Mouse (Mus musculus): ENCODE data around the gene Fli1.

The Fli1 gene

GRCm38 (mm10) chr9:32525787-32526186 lies 16.9 kb downstream of the Fli1 start:
- in situ Hi-C loops (cut with MseI, MboI), result no loop called here

DNA sequence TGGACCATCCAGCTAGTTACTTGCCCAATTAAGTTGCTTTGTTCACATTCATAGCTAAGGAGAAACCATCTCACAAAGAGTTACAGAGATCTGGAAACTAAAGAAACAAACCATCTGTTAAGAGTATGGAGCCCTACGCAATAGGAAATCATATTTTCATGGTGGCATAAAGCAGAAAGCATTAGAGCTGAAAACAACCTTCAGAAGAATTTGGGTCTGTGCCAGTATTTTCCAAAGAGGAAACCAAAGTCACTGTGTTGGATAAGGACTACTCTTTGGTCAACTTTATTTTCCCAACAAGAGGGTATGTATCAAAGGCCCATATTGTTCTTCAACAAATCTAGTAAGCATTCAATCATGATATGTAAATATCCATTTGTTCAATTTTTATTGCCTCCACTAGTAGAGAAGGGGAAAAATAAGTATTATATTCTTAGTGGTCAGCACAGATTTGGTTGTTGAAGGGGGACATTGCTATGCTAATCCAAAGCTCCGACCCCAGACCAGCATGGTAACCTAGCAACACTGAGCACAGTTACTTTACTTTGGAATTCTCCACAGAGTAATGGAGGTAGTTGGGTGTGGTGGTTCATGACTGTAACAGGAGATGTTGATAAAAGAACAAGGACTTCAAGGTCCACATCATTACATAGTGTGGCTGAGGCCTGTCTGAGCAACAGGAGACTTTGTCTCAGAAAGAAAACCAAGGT lies 20.0 kb downstream of the Fli1 start:
- in situ Hi-C loops (cut with MseI, MboI), result no loop called here

DNA sequence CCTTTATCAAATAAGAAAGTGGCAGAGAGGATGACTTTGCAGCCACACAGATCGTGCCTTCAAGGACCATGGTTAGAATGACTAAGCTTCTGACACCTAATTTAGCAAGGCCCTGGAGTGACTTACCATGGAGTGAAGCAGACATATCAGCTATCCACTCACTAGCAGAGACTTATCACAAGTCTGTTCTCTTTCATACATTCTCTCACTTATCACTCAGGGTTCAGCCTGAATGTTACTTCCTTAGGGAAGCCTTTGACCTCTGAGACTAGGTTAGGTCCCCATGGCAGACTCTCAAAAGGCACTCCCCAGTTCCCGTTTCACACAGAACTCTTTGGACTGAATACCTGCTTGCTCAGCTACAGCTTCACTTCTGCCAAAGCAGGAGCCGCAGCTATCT lies 21.3 kb downstream of the Fli1 start:
- in situ Hi-C loops (cut with MseI, MboI), result no loop called here

DNA sequence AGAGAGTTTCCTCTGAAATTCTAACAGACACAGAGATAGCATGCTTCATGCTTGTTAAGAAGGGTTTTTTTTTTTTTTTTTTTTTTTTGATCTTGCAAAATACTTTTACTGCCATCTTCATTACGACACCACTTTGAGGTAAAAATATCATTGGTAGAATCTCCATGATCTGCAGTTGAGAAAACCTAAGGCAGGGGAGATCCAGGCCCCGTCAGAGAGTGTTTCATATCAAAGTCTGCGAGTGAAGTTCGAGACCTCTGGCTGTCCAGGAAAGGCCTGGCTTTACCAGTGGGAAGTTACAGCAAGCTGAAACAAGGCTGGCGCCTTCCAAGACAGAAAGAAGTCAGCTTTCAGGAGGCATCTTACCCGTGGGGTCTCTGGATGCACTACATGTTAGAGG lies 21.8 kb downstream of the Fli1 start:
- in situ Hi-C loops (cut with MseI, MboI), result no loop called here

DNA sequence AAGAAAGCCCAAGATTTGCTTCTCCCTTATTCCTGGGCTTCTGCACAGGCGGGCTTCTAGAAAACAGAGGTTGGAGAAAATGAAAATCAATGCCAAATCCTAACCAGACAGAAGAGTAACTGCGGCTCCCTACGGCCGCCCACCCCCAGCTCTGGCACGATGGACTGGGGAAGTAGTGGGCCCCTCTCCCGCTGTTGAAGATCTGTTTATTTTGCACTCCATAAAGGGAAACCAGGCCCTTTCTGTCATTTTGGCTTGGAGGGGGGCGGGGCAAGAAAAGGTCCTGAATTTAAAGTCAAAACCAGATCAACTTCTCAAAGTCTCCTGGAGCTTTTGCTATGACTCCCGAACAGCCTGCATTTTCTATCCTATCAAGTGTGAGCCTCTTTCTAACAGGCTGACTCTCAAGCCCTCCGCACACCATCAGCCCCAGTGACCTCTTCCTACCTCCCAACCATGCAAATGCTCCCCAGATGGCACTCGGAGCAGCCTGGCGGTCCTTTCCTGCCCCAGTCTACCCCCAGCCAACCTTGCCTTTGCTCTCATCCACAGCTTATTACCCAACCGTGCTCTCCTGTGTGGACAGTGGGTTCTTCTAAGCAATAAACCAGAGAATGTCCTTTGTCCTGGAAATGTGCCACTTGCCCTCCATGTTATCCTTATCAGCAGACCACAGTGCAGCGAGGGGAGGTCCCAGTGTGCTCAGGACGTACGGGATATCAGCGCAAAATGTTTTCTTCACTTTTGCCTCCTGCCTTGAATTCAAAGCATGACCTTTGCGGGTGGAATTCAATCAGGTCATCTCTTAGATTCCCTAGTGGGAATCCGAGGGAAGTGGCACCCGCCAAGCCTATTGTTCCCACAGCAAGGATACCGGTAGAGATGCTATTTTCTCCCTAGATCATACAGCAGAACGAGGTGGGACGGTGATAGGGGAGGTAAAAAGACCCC lies 23.3 kb downstream of the Fli1 start:
- in situ Hi-C loops (cut with MseI, MboI), result no loop called here

DNA sequence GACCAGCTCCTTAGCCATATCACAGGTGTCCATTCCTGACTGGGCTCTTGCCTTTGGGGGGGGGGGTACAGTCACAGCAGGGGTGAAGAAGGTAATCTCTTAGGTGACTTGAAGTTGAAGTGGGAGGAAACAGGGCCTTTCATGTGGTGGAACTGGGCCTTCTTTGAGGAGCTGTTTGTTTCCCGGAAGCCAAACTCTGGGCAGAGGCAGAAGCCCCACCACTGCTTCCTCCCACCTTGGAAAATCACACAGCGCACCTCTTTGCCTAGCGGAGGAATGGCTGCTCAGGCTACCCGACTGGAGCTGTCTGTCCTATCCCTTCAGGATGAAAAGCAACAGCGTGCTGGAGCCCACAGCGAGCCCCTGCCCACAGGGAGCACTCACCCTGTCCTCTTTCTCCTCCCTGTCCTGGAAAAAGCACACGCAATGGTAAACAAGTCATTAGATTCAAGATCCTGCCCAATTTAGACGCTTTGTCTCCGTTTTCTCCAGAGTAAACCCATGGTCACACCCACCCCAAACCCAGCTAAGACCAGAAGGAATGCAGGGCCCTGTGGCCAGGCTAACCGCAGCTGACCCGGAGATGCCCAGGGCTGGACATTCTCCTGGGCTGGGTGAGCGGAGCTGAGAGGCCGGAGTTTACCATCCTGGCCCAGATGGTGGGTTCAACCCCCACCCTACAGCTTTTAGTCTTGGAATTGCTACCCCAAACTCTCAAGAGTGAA lies 24.1 kb downstream of the Fli1 start:
- in situ Hi-C loops (cut with MseI, MboI), result no loop called here

GRCm38 (mm10) chr9:32516691-32517090 lies 26.0 kb downstream of the Fli1 start:
- in situ Hi-C loops (cut with MseI, MboI), result no loop called here

DNA sequence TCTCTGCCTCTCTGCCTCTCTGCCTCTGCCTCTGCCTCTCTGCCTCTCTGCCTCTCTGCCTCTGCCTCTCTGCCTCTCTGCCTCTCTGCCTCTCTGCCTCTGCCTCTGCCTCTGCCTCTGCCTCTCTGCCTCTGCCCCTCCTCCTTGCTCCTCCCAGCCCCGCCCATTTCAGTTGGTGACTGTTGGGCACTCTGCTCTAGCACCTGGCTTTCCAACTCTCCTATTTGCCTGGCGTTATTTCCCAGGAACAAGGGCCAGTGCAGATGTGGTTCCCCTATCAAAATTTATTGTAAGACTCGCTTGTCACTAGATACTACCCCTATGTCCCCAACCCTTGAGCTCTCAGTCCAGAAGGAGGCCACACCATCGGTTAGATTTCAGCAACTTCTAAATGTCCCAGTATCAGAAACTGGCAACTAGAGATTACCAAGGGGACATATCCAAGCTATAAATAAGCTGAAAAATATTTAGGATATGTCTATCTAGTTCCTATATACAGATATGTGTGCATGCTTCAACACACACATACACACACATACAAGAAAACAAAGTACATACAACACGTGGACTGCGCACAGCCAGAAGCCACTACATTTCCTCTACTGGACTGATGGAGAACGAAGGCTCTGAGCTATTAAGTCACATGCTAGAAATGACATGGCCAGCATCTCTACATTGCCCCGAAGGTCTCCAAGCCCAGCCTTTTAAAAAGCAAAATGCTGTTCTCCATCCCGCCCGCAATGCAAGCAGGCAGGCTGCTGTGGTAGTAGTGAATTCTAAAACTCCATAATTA lies 26.6 kb downstream of the Fli1 start:
- in situ Hi-C loops (cut with MseI, MboI), result no loop called here

DNA sequence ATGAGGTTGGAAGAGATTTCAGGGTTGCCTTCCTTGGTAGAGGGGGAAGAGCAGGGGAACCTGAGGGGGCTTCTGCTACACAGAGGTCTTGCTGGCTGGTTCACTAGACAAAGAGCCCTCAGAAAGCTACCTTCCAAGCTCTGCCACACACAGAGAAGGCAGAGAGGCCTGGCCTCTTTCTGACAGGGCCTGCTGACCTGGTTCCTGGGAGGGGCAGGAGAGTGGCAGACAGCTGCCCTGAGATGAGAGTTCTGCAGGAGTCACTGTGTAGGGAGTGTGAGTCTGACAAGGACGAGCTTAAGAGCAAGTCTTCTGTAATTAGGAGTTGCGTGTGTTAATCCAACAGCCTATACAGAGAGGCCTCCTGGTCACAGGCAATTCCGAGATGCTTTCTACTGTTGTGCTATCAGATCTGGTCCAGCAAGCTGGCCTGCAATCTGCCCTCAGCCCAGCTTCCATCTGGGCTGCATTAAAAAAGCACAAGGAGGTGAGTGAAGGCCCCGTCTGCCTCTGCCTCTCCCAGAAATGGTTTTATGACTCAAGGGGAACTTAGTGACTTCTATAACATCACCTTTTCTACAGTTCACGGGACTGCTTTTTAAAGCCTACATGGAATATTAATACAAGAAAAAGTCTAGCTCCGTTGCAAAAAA lies 28.1 kb downstream of the Fli1 start:
- in situ Hi-C loops (cut with MseI, MboI), result no loop called here

DNA sequence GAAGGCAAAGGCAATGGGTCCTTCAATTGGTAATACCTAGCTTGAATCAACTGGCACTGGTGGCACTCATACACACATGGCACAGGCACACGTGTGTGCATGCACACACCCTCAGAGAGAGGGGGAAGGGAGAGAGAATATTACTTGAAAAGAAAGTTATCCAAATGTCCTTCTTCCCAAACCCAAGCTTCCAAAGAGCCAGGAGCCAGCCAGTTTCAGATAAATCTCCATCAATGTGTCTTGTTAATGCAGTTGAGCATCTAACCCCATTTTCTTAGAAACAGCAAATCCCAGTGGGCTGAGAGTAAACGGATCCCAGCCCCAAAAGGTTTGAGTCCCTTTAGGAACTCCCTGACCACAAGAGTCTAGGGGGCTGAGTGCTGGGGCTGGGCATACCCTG lies 29.2 kb downstream of the Fli1 start:
- in situ Hi-C loops (cut with MseI, MboI), result no loop called here

- in situ Hi-C loops (cut with MseI, MboI), result no loop called here
These were observed 32.0 kb downstream of the Fli1 start for GRCm38 (mm10) chr9:32510454-32511263.

DNA sequence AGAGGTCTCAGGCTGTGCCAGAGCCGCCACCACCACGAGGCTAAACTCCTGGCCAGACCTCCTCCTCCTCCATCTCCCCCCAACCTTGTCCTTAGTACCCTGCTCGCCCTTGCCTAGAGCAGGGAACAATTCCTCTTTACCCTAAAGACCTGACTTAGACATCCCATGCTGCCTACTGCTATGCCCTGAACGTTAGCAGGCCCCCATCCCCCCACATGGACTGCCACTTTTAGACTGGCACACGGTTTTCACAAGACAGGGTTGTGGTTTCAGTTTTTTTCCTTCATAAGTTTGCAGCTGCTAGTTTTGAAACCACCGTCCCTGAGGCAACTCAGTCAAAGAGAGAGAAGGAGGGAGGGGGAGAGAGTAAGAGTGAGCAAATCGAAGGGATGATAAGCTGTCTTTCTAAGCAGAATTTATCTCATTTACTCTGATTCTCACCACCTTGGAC lies 32.9 kb downstream of the Fli1 start:
- in situ Hi-C loops (cut with MseI, MboI), result no loop called here

DNA sequence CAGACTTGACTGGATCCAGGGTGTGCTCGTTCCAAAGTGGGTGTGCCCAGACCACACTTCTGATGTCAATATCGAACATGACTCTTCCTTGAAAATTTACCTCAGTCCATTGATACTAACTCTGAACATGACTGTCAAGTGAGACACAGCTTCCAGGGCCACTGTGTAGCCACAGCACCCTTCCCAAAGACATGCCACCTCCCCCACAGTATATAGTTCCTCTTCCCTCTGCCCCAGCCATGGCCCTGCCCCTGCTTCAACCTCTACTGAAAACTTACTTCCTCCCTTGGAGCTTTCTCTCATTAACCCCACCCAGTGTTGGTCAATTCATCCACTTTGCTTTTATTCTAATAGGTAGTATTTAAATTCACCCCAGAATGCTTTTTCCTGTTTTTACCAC lies 34.0 kb downstream of the Fli1 start:
- in situ Hi-C loops (cut with MseI, MboI), result no loop called here

- in situ Hi-C loops (cut with MseI, MboI), result no loop called here
These were observed 34.5 kb downstream of the Fli1 start for GRCm38 (mm10) chr9:32508118-32508517.

GRCm38 (mm10) chr9:32506866-32507861 lies 35.5 kb downstream of the Fli1 start:
- in situ Hi-C loops (cut with MseI, MboI), result no loop called here

GRCm38 (mm10) chr9:32506161-32506560 lies 36.5 kb downstream of the Fli1 start:
- in situ Hi-C loops (cut with MseI, MboI), result no loop called here

GRCm38 (mm10) chr9:32505460-32506075 lies 37.1 kb downstream of the Fli1 start:
- in situ Hi-C loops (cut with MseI, MboI), result no loop called here

GRCm38 (mm10) chr9:32503995-32504451 lies 38.6 kb downstream of the Fli1 start:
- in situ Hi-C loops (cut with MseI, MboI), result no loop called here

All from mouse trophoblast stem cell (cell line).